Mouse (Mus musculus) left cerebral cortex, adult 2 months (tissue): Measurements from ENCODE around the gene Itsn1. TPM values are rescaled to one million over a fixed set of nuclear protein-coding genes. Genes with fewer than 3 reads are reported as not detected.

ENCODE experiments used
- DNase-seq, 2 experiments: peaks; one replicate each; pipeline ENCODE4 v3.0.0; 2021 to 2022; ENCODE audit warnings: low spot score in 2 of 2, mixed read lengths in 1 of 2; ENCODE audit errors: extremely low spot score in 1 of 2
- H3K27ac ChIP-seq: fragments of 200-600 bp; 2 replicates; pipeline ENCODE4 v1.8.1; 2022
- H3K4me3 ChIP-seq: fragments of 200-600 bp; 2 replicates; pipeline ENCODE4 v1.8.1; 2022
- CTCF ChIP-seq: fragments of 200-600 bp; IDR thresholded peaks from 2 replicates; pipeline ENCODE4 v1.8.1; 2022; ENCODE audit warnings: antibody characterized with exemption, mild to moderate bottlenecking, moderate library complexity
- intact Hi-C: fragments of 180-260 bp; cut with DNase I; formaldehyde crosslinking; loops from one replicate; pipeline ENCODE4 v1.15.1; 2025
- total RNA-seq, 2 experiments: library from RNA; stranded (reverse); gene quantifications; 2 replicates each; pipeline ENCODE4 v1.2.3; 2021

The Itsn1 gene
- total RNA-seq, 2 experiments from 2014 or later, result 133 to 156 TPM

GRCm38 (mm10) chr16:91761202-91761601 lies 32.1 kb downstream of the Itsn1 start:
- no peak overlapping the region for H3K27ac ChIP-seq
- no peak for TF ChIP-seq CTCF
- DNase-seq, result no peak
- H3K4me3 ChIP-seq, result no peak overlapping the region
- intact Hi-C loops, result no loop called here

DNA sequence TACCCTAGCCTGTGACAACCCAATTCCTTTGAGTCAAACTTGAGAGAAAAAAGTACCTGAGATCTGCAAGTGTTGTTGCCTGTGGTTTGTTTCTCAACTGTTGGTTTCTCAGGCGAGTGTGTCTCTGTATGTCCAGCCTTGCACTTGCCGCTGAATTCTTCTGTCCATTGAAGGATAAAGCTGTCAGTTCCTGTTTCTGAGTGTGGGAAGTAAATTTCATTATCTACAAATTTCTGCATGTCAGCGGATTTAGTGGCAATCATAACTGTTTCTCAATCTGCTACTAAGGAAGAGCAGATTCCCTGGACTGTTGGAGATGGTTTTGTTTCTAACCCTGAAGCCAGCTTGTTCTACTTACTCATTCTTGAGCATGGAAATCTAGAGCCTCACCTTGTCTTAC lies 32.7 kb downstream of the Itsn1 start:
- intact Hi-C loops, result no loop called here
- DNase-seq, result no peak
- Histone ChIP-seq H3K4me3 (no peak overlapping the region), H3K27ac (no peak overlapping the region)
- TF ChIP-seq CTCF, result no peak

DNA sequence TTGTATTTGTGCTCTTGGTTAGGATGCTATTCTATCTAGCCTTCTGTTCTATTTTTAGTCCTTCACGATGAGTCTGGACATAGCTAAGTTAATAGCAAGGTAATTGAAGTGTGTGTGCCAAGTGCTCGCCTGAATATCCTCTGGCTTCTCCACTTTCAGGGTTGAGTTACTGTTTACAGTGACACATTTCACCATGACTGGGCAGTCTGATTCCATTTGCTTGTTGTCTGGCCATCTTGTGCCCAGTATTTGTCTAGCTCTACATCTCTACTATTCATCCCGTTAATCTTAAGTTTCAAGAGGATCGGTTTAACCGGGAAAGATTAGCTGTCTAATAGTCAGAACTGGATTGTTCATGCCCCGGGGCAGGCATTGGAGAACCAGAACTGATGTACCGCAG lies 33.4 kb downstream of the Itsn1 start:
- no peak for DNase-seq
- Histone ChIP-seq H3K27ac (no peak overlapping the region), H3K4me3 (no peak overlapping the region)
- TF ChIP-seq CTCF, result no peak
- intact Hi-C loops, result no loop called here

DNA sequence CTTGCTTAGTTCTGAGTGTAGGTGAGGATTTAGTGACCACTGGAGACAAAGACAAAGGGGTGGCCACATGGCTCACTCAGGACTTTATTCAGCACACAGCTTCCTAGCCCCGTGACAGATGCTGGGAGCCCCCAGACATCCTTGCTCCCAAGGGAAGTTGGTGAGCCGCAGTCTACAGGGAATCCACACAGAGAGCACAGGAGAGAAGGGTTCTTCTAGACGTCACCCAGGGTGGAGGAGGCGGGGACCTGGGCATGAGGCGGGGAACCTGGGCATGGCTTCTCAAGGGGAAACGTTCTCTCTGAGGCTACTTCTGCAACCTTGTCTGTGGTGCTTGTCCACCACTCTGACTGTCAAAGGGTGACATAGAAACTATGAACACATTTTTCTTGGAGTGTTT lies 34.9 kb downstream of the Itsn1 start:
- DNase-seq, result no peak
- H3K27ac ChIP-seq, result no peak overlapping the region
- no peak overlapping the region for H3K4me3 ChIP-seq
- intact Hi-C loops, result no loop called here
- TF ChIP-seq CTCF, result no peak

DNA sequence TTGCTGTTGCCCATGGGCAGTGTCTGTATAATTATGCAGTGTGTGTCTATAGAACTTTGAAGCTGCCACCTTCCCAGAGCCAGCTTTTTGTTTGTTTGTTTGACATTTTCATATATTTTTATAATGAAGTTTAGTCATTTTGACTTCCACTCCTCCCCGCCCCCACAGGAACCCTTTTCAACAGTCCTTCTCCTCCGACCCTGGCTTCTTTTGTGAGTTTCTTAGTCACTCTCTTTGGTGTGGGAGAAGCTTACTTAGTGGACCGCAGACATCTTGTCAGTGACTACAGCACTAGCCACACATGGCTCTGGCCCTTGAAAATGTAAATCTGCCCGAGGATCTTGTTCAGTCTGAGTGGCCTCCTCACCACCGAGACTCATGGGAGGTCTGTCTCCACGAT lies 35.3 kb downstream of the Itsn1 start:
- intact Hi-C loops, result no loop called here
- Histone ChIP-seq H3K4me3 (no peak overlapping the region), H3K27ac (no peak overlapping the region)
- no peak for TF ChIP-seq CTCF
- no peak for DNase-seq

DNA sequence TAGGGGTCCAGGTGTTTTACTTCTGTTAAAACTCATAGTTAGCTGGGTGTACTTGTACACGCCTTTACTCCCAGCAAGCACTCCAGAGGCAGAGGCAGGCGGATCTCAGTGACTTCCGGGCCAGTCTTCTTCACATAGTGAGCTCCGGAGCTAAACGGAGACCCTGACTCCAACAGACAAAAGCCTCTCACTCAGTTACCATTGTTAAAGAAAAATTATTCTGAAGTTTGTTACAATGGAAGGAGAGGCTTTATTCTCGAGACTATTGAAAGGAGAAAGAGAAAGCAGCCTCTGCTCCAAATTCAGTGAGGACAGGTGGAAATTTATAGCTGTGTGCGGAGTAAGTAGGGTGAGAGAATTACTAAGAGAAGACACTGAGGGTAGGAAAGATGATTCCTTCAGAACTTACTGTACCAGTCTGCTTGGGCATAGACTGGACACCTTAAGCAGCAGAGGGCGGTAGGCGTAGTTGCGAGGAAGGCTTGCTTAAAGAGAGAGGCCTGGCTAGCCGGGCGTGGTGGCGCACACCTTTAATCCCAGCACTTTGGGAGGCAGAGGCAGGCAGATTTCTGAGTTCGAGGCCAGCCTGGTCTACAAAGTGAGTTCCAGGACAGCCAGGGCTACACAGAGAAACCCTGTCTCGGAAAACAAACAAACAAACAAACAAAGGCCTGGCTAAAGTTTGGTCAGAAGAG lies 36.2 kb downstream of the Itsn1 start:
- H3K4me3 ChIP-seq, result no peak overlapping the region
- intact Hi-C loops, result no loop called here

GRCm38 (mm10) chr16:91765816-91766210 lies 36.7 kb downstream of the Itsn1 start:
- Histone ChIP-seq H3K4me3 (no peak overlapping the region), H3K27ac (no peak overlapping the region)
- intact Hi-C loops, result no loop called here
- DNase-seq, result no peak
- no peak for TF ChIP-seq CTCF

More for the DNA sequence above, 36.2 kb downstream of the Itsn1 start:
- H3K27ac ChIP-seq, result no peak overlapping the region
- no peak for DNase-seq
- TF ChIP-seq CTCF, result no peak

GRCm38 (mm10) chr16:91767165-91767701 lies 38.2 kb downstream of the Itsn1 start:
- TF ChIP-seq CTCF, result no peak
- intact Hi-C loops, result no loop called here
- Histone ChIP-seq H3K4me3 (no peak overlapping the region), H3K27ac (peak overlapping the region; percentile 36; the same call in 1 of the 2 replicates)
- DNase-seq, result no peak

GRCm38 (mm10) chr16:91768586-91768985 lies 39.5 kb downstream of the Itsn1 start:
- intact Hi-C loops, result no loop called here
- no peak for DNase-seq
- no peak overlapping the region for H3K4me3 ChIP-seq
- no peak overlapping the region for H3K27ac ChIP-seq
- TF ChIP-seq CTCF, result no peak

- Histone ChIP-seq H3K27ac (no peak overlapping the region), H3K4me3 (no peak overlapping the region)
- TF ChIP-seq CTCF, result no peak
- DNase-seq, result no peak
- intact Hi-C loops, result no loop called here
Observed at GRCm38 (mm10) chr16:91769911-91770310, 40.8 kb downstream of the Itsn1 start.

DNA sequence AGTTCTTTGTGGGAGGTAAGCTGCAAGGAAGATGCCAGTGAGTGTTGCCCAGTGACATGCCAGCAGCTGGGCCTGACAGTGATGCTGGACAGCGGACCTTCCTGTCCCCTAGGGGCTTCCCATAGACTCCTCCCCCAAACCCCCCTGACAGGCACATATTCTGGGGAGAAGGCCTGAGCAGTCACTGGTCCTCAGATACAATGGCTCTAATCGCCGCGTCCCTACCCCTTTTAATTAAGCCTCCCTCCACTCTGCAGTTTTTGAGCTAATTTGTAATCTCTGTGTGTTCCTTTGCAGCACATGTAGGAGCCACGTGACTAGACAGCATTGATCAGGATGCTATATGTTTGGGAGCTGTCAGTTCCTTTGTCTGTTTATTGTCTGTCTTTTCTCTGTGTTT lies 41.6 kb downstream of the Itsn1 start:
- DNase-seq, result no peak
- Histone ChIP-seq H3K27ac (no peak overlapping the region), H3K4me3 (no peak overlapping the region)
- intact Hi-C loops, result no loop called here
- no peak for TF ChIP-seq CTCF

GRCm38 (mm10) chr16:91771334-91771733 lies 42.3 kb downstream of the Itsn1 start:
- DNase-seq, result no peak
- Histone ChIP-seq H3K4me3 (no peak overlapping the region), H3K27ac (no peak overlapping the region)
- intact Hi-C loops, result no loop called here
- no peak for TF ChIP-seq CTCF

DNA sequence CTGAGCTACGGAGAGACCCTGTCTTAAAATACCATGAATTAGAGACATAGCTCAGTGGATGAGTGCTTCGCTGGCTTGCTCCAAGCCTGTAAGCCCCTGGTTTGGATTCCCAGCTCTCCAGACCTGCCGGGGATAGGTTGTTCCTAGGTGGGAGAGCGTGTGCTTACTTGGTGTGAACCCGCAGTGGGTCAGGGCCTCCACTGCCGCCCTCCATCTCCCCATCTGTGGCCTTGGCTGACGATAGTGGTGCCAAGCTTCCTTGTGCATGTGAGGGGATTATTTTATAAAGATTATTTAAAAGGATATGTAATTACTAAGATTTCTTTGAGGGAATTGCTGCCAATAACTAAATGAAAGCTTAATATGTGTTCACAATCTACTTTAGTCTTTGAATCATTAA lies 43.5 kb downstream of the Itsn1 start:
- H3K27ac ChIP-seq, result no peak overlapping the region
- no peak overlapping the region for H3K4me3 ChIP-seq
- DNase-seq, result no peak
- no peak for TF ChIP-seq CTCF
- intact Hi-C loops, result no loop called here
